Mouse (Mus musculus): Measurements from ENCODE around the gene Ccm2. TPM values are rescaled to one million over a fixed set of nuclear protein-coding genes. Genes with fewer than 3 reads are reported as not detected.

Gene Ccm2
- total RNA-seq, 2 experiments from 2014 or later, result 63.5 to 67.0 TPM

DNA sequence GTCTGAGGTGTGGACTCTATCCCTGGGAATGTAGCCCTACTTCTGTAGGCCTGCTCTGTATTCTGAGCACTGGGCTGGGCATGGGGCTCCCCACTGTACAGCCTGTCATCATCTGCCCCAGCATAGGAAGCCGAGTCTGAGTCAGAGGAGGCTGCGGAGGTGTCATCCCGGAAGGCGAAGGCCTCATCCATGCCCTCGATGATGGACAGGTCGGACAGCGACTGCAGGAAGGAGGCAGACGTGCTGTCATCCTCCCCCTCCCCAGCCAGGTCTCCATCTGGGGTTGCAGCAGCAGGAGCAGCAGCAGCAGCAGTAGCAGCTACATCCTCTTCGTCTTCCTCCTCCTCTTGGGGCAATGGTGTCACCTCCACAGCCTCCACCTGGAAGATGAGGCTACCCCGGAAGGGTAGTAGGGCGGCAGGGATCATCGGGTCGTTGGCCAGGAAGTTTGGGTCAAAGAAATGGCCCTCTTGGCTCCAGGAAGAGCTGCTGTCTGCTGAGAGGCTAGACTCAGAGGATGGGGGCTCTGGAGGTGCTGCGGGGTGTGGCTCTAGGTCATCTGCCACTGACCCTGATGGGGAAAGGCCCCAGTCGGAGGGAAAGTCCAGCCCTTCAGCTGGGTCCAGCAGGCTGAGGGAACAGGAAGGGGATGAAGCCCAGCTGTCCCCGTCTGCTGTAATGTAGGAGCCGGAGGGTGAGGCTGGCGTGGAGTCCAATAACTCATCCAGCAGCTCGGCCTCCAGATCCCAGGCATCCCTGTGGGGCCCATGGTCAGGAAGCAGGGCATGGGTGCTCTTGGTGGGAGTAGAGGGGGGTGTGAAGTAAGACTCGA is 55.2 kb downstream of the Ccm2 start:
- no peak for DNase-seq (ENCODE audit: low spot score in 2 of 2)

- no peak for DNase-seq (ENCODE audit: low spot score in 2 of 2)
Measured at GRCm38 (mm10) chr11:6602662-6603061, 56.0 kb downstream of the Ccm2 start.

GRCm38 (mm10) chr11:6603224-6603623 is 56.5 kb downstream of the Ccm2 start:
- DNase-seq (ENCODE audit: low spot score in 2 of 2), result no peak

DNA sequence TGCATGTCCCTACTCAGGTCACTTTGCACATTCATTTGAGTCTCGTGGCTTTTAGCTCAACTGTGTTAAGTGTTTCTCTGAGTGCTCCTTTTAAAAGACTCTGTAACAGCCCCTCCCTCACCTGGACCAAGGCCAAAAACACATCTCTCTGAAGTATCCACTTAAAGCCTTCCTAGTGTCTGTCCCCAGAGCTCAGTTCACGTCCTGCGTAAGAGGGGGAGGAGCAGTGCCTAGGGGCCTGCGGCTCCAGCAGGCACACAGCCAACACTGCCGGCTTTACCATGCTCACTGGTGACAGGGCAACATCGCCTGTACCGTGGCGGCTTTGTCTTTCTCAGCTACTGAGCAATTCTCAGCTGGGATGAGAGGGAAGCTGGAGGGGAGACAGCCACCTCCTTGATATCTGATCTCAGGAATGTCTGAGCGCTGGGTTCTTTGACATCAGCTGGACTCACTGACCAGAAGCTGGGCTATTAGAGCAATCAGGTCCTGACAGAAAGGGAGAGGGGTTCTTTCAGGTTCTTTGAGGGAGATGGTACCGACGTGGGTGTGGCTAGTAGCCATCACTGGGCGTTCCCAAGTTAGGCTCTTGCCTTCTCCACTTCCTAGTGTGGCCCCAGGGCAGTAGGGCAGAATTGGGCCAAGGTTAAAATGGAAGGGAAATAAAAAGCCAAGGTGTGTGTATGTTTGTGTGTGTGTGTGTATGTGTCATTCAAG is 57.4 kb downstream of the Ccm2 start:
- DNase-seq (ENCODE audit: low spot score in 2 of 2), result peak; percentile 52 to 59

- DNase-seq (ENCODE audit: low spot score in 2 of 2), result no peak
Measured at GRCm38 (mm10) chr11:6604604-6604936, 57.9 kb downstream of the Ccm2 start.

DNA sequence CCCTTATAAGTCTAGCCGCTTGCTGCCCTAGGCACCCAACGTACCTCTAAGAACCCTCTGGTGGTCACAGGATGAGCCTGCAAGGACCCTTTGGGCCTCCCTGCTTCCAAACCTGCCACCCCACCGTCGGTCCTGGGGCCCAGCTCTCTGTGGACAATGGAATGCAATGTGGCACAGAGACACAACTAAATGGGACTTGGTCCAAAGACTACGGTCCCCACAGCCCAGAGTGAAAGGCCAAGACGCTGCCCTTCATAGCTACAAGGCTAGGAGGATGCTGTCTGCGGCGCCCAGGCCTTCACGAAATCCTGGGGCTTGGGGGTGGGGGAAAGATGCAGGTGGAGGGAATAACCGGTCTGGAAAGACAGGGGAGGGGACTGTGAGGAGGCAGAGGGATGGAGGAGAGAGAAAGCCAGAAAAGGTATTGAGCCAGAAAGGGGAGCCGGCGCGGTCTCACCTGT is 58.4 kb downstream of the Ccm2 start:
- no peak for DNase-seq (ENCODE audit: low spot score in 2 of 2)

DNA sequence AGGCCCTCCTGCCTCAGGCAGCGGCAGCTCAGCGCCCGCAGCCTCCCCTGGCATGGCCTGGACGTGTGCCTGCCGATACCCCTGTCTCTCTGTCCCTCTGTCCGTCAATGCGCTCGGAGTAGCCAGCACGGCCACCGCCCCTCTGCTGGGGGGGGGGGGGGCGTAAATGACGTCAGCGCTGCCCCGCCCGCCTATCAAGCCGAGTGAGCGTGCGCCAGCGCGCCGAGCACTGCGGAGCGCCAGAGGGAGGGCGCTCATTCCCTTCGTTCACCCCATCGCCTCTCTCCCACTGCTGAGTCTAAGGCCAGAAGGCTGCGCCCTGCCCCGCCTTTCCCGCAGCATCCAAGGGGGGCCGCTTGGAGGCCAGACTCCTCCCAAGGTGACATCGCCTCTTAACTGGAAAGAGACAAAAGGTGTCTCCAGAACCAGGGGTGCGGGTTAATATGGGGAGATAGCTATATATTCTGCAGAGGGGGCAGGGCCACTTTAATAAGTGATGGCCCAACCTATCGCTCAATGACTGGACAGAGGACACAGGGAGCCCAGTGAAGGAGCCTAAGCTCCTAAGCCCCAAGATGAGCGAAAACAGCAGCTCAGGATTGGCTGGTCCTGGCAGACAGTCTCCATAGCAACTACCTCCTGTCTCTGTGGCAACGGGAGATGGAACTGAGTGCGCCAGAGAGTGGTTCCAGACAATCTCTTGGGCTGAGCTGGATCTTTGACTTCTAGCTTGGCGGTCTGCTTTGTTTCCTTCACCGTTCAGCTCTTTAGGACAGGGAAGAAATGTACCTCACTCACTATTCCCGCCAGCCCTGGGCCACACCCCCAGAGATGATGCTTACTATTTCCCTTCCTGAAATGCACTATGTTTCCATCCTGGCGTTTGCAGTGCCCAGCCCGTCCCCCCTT is 59.1 kb downstream of the Ccm2 start, which contains the start of gene Nacad:
Gene Nacad (minus strand): TSS at position 563 of the 909 bp plus-strand sequence.
- DNase-seq (ENCODE audit: low spot score in 2 of 2), result peak; percentile 73 to 79

DNA sequence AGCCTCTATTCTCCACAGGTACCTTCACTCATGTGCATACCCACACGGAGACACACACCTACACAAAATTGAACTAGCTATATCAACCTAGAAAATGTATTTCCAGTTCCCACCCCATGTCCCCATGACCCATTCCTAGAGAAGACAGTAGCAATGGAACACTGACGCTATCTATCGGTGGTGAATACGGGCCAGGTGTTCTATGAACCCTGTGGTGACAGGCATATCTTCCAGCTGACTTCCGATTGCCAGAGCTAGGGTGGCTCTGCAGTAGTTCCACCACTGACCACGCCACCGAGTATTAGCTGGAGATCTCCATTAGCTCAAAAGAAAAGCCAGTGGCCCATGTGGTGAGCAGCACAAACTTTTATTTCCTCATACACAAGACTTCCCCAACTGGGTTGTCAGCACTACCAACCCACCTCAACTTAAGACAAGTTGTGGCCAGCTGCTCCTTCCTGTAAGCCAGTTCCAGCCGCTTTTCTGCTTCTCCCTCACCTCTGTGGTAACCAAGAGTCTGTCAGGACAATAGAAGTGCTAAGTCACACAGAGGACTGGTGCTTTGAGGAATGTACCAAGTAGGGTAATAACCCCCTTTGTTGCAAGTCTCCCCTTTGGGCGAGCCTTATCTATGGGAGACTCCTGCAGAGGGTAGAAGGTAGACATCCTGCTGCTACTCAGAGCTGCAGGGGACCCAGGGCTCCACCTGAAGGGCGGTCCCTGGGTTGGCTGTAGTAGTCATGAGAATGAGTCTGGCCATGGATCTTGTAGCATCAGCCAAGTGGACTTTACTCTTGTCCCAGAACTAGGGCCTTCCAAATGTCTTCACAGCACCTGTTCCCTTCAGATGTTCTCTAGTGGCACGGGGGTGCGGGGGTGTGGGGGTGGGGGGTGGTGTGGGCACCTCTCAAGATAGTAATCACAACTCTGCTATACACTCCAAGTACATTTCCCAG is 68.8 kb downstream of the Ccm2 start:
- DNase-seq (ENCODE audit: low spot score in 2 of 2), result no peak

- no peak for DNase-seq (ENCODE audit: low spot score in 2 of 2)
Measured at GRCm38 (mm10) chr11:6623704-6624103, 77.0 kb downstream of the Ccm2 start.

DNA sequence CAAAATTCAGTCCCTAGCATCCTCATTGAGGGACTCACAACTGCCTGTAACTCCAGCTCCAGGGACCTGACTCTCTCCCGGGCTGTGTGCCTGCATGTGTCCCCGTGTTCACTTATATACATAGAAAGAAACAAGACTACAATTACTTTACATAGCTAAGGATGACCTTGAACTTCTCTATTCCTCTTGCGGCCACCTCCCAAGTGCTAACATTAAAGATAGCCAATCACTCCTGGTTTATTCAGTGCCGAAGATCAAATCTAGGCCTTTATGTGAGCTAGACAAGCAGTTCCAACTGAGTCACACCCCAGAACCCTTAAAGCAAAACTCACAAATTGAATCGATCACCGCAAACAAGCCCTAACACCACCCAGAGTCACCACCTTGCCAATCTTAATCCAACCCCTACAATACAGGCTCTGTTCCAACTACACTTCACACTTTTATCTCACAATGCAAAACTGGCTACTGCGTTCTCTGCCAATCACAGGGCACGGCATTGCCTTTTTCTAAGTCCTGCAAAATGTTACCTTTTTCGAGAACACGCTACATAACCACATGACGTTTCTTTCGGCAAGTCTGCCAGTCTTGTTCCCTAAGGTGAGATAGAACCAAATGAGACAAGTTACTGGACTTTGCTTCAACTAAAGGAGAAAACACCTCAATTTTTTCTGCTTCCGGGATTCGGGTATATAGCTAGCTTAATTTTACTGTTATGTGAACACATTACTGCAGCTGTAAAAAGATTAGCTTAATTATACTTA is 78.1 kb downstream of the Ccm2 start:
- DNase-seq (ENCODE audit: low spot score in 2 of 2), result no peak

GRCm38 (mm10) chr11:6625478-6626387 is 79.0 kb downstream of the Ccm2 start, which contains the start of gene Tbrg4:
Gene Tbrg4, minus strand, starts transcription at chr11:6626067.
- peak; percentile 90 to 95 for DNase-seq (ENCODE audit: low spot score in 2 of 2)

GRCm38 (mm10) chr11:6626388-6626772 is 79.7 kb downstream of the Ccm2 start:
- DNase-seq (ENCODE audit: low spot score in 2 of 2), result no peak

- no peak for DNase-seq (ENCODE audit: low spot score in 2 of 2)
Measured at GRCm38 (mm10) chr11:6627731-6628130, 81.0 kb downstream of the Ccm2 start.

DNA sequence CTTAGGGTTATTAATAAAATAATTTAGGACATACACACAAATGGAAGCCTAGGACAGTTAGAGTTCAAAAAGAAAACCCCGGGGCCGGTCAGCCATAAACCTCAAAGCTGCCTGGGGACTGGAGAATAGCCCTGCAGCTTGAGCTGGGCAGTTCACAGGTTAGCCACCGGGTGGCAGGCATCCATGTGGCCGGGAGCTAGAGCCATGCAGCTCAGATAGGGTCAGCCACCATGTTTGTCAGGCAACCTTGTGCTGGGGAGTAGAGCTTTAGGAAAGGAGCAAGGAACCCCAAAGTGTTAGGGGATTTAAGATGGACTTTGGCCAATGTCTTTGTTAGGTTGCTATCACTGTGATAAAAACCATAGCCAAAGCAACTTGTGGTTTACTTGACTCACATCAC is 81.9 kb downstream of the Ccm2 start:
- DNase-seq (ENCODE audit: low spot score in 2 of 2), result peak in 1 of 2 experiments; percentile 22

GRCm38 (mm10) chr11:6629655-6630054 is 83.0 kb downstream of the Ccm2 start:
- no peak for DNase-seq (ENCODE audit: low spot score in 2 of 2)

- DNase-seq (ENCODE audit: low spot score in 2 of 2), result no peak
Measured at GRCm38 (mm10) chr11:6636150-6636549, 89.5 kb downstream of the Ccm2 start.

DNA sequence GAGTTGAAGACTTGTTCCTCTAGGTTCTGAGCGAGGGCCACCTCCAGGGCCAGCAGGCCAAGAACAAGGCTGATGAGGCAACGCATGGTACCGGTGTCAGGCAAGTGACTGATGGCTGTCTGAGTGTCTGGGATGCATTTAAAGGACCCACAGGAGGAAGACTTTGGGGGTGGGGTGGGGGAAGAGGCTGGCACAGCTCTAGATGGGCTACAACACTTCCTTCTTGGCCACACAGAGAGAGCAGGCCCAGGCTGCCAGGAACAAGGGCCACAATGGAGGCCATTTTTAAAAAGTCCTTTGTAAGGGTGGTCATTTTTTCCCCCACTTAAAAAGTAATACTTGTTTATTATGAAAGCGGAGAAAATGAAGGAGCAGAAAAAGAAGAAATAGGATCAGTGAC is 91.8 kb downstream of the Ccm2 start, which contains the start of gene Wap:
Gene Wap (minus strand): TSS at position 101 of the 400 bp plus-strand sequence.
- no peak for DNase-seq (ENCODE audit: low spot score in 2 of 2)

DNA sequence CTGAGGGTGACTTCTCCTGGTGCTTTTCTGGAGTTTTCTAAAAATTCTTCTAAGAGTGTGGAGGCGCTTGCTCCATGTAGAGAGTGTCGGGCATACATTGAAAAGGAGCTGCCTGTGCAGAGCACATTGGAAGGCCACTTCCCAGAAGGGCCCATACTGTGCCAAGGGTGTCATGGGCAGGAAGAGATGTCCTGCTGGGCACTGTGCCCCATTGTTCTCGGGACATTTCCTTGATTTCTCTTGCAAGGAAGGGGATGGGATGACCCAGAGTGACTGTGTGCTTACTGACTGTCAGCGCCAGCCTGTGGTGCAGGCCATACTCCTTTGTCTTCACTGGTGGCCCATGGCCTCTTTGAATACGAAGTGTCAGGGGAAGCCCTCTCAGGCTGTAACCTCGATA is 92.4 kb downstream of the Ccm2 start:
- no peak for DNase-seq (ENCODE audit: low spot score in 2 of 2)
